Mouse (Mus musculus) lung, postnatal 25 days (tissue): ENCODE data around the gene Itfg2.

Experiments used
- DNase-seq: peaks from one replicate; pipeline ENCODE4 v3.0.0; 2022; ENCODE audit warnings: low spot score

Gene Itfg2

DNA sequence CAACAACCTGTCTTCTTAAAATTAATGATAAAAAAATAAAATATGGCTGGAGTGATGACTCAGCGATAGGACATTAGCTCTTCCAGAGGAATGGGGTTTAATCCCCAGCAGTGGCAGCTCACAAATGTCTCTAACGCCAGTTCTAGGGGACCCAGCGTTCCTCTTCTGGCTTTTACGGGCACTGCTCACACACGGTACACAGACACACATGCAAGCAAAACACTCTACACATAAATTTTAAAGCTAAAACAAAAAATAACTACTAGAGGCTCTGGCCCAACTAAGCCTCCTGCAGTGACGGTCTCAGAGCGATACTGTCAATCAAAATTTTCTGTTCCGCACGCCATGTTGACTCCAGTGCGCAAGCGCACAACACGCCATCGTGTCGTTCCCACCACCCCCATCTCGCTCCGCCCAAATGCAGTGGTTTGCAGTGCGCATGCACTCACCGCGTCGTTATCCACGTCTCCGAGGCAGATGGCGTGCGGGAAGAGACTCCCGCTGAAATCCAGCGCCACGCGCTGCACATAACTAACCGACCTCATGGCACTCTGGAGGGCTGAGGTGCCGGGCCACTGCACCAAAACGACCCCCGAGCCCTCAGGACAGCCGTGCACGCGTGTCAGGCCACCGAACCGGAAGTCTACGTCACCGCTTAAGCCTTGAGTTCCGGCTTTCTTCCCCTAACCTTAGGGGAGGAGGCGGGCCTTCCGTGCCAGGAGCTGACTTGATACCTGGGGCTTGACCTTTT lies at the start of gene Itfg2:
TSS of gene Itfg2 (minus strand) at position 663 of the 751 bp plus-strand sequence.
- peak; percentile 96 for DNase-seq

DNA sequence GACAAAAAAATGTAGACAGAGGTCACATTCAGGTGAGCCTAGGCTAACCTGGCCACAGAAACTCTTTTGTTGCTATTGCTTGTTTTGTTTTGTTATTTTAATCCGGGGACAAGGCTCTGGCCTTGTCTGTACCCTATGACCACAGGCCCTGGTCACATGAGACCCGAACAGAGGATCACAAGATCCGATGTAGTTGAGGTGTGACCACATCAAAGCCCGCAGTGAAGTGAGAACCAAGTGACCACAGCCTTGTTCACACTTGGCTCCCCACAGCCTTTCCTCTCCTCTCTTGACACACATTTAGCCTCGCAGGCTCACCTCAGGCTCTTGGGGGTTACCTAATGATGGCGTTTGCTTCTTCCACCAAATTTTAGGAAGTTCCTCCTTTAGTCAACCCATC lies 49.4 kb upstream of the Itfg2 start:
- DNase-seq, result no peak

DNA sequence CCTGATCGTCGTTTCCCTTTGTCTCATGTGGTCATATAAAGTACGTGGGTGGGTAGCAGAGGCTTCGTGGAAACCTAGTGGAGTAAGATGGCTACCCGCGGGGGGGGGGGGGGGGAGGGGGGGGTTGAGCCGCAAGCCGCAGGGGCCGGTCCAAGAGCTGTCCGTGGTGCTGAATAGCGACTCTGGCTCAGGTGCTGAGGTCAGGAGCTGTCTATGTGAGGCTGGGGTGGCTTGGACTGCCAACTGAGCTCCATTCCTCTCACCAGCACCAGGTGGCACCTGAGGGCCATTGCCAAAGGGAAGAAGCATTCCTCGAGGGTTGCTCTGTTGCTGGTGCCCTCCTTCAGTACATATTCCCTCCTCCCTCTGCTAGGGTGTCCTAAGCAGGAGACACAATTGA lies 44.7 kb upstream of the Itfg2 start:
- peak; percentile 41 for DNase-seq

DNA sequence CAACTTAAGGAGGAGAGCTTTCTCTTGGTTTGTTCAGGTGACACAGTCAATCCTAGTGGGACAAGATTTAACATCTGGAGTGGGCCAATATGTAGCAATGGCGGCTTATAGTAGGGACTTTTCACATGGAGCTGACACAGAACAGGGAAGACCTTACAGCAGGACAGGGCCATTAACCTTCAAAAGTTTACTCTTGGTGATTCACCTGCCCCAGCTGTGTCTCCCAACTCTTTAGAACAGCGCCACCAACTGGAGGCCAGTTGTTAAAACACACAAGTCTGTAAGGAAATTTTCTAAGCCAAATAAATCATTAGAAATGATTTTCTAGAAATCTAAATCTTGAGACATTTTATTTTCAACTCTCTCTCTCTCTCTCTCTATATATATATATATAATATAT lies 42.6 kb upstream of the Itfg2 start:
- no peak for DNase-seq

DNA sequence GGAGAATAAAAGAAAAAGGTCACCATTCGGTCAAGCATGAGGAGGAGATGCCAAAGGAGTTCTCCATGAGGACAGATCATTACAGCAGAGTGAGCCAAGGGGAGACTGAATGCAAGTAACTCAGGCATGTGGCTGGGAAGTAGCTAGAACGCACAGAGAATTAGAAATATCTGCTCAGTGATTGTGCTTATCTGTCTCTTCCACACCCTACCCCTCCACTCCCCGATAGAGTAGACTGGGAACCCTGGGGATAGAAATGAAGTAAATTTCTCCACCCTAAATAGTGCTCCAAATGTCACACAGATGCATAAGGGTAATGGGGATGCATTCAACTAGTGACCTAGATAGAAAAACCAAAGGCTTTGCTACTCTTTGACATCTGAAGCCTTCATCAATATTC lies 41.8 kb upstream of the Itfg2 start:
- DNase-seq, result no peak

GRCm38 (mm10) chr6:128466043-128466442 lies 41.3 kb upstream of the Itfg2 start:
- DNase-seq, result no peak

- DNase-seq, result no peak
These were observed 40.3 kb upstream of the Itfg2 start for GRCm38 (mm10) chr6:128464996-128465395.

DNA sequence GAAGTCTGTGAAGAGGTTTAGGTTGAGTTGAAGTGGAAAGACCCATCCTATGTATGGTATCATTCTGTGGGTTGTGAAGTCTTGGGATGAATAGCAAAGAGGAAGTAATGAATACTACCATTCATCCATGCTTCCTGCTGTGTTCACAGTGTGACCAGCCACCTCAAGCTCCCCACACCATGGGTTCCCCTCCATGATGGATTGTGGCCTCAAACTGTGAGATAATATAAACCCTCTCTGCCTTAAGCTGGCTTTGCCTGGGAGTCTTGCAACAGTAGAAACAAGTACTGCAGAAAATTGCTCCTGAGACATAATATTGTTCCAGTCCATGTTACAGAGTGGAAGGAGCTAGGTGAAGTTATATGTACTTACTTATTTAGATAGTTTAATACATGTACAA lies 36.9 kb upstream of the Itfg2 start:
- no peak for DNase-seq

GRCm38 (mm10) chr6:128460729-128461503 lies 36.2 kb upstream of the Itfg2 start:
- DNase-seq, result no peak

DNA sequence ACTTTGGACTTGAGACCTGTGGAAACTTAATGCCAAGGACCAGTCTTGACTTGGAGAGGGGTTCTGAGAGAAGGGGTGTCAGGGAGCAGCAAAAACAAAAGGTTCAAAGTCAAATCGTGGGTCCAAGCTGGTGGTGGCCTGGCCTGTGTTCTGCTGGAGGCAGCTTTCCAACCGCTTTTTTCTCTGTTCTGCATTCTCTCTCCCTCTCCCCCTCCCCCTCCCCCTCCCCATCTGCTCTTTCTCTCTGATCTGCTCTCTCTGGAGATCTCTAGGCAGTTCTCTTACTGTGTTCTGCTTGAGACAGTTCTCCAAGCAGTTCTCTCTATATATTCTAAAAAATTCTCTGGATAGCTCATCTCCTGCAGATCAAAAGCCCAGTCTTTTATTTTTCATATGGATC lies 35.6 kb upstream of the Itfg2 start:
- DNase-seq, result no peak

DNA sequence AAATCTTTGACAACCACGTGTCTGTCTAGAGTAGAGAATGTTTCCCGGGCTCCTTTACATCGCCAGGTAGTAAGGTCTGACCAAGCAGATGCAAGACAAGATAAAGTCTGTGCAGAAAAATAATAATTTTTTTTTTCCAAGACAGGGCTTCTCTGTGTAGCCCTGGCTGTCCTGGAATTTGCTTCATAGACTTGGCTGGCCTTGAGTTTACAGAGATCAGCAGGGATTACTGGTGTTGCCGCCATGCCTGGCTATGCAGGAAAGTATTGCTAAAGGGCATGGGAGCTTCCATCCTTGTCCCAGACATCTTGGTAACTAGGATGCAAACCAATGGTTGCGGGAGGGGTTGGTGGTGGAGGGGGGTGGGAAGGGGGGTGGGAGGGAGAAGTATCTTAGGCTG lies 32.5 kb upstream of the Itfg2 start:
- DNase-seq, result no peak

DNA sequence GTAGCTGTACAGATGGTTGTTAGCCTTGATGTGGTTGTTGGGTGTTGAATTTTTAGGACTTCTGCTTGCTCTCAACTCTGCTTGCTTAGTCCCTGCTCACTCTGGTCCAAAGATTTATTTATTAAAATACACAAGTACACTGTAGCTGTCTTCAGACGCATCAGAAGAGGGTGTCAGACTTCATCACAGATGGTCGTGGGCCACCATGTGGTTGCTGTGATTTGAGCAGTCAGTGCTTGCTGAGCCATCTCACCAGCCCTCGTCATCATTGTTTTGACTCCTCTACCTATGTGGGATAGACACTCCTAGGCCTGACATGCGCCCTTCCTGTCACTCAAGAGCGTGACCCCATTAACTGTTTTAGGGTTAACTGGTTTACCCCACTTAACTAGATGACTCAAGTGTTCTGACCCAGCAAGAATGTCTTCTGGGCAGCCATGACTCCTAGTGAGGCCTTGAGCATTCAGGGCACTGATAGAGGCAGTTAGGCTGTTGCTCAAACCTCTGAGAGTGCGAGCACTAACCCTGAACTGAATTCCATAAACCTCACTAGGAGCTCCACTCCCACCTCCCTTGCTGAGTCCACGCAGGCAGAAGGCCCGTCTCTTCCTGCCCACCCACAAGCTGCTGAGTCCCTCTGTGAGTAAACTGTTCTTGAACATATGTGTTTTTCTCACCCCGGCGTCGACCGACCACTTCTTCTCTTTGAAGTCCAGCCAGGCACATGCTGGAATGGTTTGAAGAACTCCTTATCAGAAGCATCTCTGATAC lies 31.3 kb upstream of the Itfg2 start:
- no peak for DNase-seq

- DNase-seq, result no peak
These were observed 22.3 kb upstream of the Itfg2 start for GRCm38 (mm10) chr6:128447063-128447462.

GRCm38 (mm10) chr6:128445761-128446535 lies 21.2 kb upstream of the Itfg2 start:
- DNase-seq, result peak; percentile 74

DNA sequence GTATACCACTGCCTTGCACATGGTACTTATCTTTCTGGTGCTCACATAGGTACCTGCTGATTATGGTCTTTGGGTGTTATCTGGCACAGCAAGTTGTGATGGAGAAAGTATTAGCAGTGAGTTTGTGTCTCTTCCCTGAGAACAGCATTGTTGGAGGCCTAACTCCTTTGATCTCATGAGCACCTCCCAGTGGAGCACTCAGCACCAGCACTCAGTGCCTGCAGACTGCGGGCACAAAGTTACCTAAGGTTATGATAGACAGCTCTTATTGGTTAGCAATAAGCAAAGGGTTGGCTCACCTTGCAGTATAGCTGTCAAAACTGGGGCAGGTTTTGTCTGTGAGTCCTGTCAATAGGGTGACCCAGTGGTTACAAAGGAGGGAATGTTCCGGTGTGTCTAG lies 15.5 kb upstream of the Itfg2 start:
- DNase-seq, result no peak

- DNase-seq, result peak; percentile 16
These were observed 14.2 kb upstream of the Itfg2 start for GRCm38 (mm10) chr6:128438871-128439341.

- peak; percentile 94 for DNase-seq
These were observed 13.7 kb upstream of the Itfg2 start, which contains the start of gene Fkbp4 for GRCm38 (mm10) chr6:128438317-128438870. Gene Fkbp4, minus strand, starts transcription at chr6:128438677.

DNA sequence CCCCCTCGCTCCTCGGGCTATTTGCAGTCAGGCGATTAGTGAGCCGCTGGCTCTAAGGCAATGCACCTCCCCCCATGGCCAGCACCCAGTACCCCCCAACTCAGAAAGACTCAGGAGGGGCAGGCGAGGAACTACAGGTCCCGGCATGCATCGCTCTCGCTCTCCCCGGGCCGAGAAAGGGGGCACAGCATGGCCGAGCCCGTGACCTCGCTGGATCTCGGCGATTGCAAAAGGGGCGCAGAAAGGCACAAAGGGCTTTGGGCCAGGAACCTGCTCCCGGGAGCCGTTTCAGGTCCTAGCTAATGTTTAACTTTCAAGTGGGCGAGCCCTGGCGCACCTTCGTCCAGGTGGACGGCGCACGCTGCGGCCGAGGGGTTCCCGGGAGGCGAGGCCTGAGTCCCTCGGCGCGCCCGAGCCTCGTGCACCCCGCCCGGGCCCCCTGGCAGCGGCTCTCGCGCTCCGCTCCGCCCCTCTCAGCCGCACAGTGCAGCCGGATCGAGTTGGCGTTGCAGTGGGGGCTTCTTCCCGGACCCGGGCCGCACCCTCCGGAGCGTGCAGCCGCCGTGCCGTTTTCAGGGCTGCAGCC lies 13.1 kb upstream of the Itfg2 start:
- DNase-seq, result peak; percentile 78

DNA sequence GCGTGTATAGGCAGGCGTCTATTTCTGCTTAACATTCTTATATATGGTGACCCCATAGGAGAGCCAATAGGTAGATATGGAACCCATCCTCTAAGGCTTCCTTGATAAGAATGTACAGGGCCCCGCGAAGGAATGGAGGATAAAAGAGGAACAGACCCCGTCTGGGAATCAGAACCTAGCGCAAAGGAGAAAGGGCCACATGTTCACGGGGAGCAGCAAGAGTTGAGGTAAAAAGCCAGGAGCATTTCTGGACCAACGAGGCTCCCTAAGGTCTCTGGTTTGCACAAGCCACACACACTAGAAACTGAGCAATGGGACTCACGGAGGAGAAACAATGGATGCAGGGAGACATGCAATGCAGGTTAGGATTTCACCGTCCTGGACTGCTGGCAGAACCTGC lies 12.6 kb upstream of the Itfg2 start:
- no peak for DNase-seq

DNA sequence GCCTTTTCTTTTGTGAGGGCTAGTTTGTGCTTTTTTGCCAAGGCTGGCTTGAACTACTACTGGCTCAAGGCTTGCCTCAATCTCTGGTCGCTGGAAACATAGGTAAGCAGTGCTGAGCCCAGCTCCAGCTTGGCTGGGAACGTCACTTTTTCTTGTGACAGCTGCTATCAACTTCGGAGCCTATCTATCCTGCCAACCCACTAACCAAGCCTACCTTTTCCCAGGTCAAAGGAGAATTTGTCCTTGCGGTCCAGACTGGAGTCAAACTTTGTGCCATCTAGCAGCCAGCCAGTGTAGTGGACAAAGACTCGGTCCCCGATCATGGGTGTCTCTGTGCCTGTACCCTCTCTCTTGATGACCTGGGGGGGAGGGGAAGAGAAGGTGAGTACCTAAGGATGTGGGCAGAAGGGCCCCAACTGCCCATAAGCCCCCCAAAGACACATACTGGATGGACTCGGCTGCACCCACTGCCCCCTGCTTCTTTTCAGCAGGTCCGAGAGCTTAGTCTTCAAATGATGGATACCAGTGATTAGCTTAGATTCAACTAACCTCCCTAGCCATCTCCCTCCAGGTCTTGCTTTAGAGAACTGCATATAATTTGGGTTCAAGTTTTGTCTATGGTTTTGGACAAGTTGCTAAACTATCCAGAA lies 11.8 kb upstream of the Itfg2 start:
- no peak for DNase-seq

DNA sequence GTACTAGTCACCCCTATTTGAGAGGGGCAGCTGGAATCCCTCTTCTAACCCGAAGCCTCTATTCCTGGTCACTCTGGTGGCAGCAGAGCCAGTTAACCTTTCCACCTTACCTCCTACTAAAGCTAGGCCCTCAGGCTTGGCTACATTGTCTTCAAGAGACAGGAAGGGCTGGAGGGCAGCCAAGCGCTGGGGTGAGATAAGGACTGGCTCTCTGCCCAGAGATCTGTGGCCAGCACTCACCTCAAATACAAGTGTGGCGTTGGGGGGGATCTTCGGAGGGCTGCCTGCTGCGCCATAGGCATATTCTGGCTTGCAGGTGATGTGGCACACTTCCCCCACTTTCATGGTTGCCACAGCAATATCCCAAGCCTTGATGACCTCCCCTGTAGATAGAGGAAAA lies 10.7 kb upstream of the Itfg2 start:
- peak; percentile 88 for DNase-seq
